Mouse (Mus musculus) thymus, postnatal 36 days (tissue): ENCODE measurements around the gene Ndc1.
"Not testable (repeated sequence)": the region's sequence is repeated elsewhere in the genome, so short reads cannot be mapped to it uniquely, and the experiment has no call there.

Experiments
- DNase-seq, 2 experiments: peaks; one replicate each; pipeline ENCODE4 v3.0.0; 2022; ENCODE audit warnings: mixed read lengths in 2 of 2

Gene Ndc1

GRCm38 (mm10) chr4:107367567-107368314, at the start of gene Ndc1:
Gene Ndc1 (plus strand): TSS chr4:107367784.
- DNase-seq, result peak; percentile 87

GRCm38 (mm10) chr4:107318646-107319045, 48.9 kb upstream of the Ndc1 start:
- DNase-seq, result no peak

- DNase-seq, result no peak
Measured at GRCm38 (mm10) chr4:107321041-107321440, 46.5 kb upstream of the Ndc1 start.

- DNase-seq, result no peak
Measured at GRCm38 (mm10) chr4:107323113-107323512, 44.5 kb upstream of the Ndc1 start.

- no peak for DNase-seq
Measured at GRCm38 (mm10) chr4:107328530-107328929, 39.1 kb upstream of the Ndc1 start.

GRCm38 (mm10) chr4:107333514-107333913, 34.1 kb upstream of the Ndc1 start:
- DNase-seq, result peak; percentile 26 to 37

GRCm38 (mm10) chr4:107336356-107336755, 31.2 kb upstream of the Ndc1 start:
- no peak for DNase-seq

GRCm38 (mm10) chr4:107337455-107337854, 30.1 kb upstream of the Ndc1 start:
- DNase-seq, result no peak

- no peak for DNase-seq
Measured at GRCm38 (mm10) chr4:107341354-107341753, 26.2 kb upstream of the Ndc1 start.

GRCm38 (mm10) chr4:107344612-107345011, 23.0 kb upstream of the Ndc1 start:
- DNase-seq, result no peak

- DNase-seq, result no peak
Measured at GRCm38 (mm10) chr4:107347221-107347620, 20.4 kb upstream of the Ndc1 start.

- no peak for DNase-seq
Measured at GRCm38 (mm10) chr4:107348529-107349310, 18.9 kb upstream of the Ndc1 start.

GRCm38 (mm10) chr4:107349311-107350008, 18.1 kb upstream of the Ndc1 start:
- peak; percentile 26 to 32 for DNase-seq

GRCm38 (mm10) chr4:107351368-107351767, 16.2 kb upstream of the Ndc1 start:
- DNase-seq, result no peak

- no peak for DNase-seq
Measured at GRCm38 (mm10) chr4:107353612-107354011, 14.0 kb upstream of the Ndc1 start.

GRCm38 (mm10) chr4:107354126-107354525, 13.5 kb upstream of the Ndc1 start:
- DNase-seq, result no peak

GRCm38 (mm10) chr4:107354543-107354942, 13.0 kb upstream of the Ndc1 start:
- DNase-seq, result no peak

GRCm38 (mm10) chr4:107357172-107357571, 10.4 kb upstream of the Ndc1 start:
- not testable (repeated sequence) for DNase-seq

GRCm38 (mm10) chr4:107358460-107358859, 9.1 kb upstream of the Ndc1 start:
- DNase-seq, result no peak

GRCm38 (mm10) chr4:107360457-107361145, 7.0 kb upstream of the Ndc1 start:
- DNase-seq, result no peak

GRCm38 (mm10) chr4:107362755-107363154, 4.8 kb upstream of the Ndc1 start:
- no peak for DNase-seq

- no peak for DNase-seq
Measured at GRCm38 (mm10) chr4:107363573-107363972, 4.0 kb upstream of the Ndc1 start.

GRCm38 (mm10) chr4:107364190-107364639, 3.4 kb upstream of the Ndc1 start:
- DNase-seq, result no peak
